Mouse (Mus musculus): ENCODE measurements at regions not wholly inside any gene's neighbourhood (a gene's known extent, or its start where the extent isn't known, plus 50 kb on each side); places are given as distances from the start of the nearest gene placed in this dataset.

- no peak for DNase-seq (ENCODE audit: low spot score in 2 of 2)
Measured at GRCm38 (mm10) chr3:137482546-137482945, 138.9 kb upstream of the Ddit4l start.

GRCm38 (mm10) chr3:137482971-137483370, 138.4 kb upstream of the Ddit4l start:
- DNase-seq (ENCODE audit: low spot score in 2 of 2): peak in 1 of 2 experiments; percentile 69

GRCm38 (mm10) chr3:137489592-137489991, 131.8 kb upstream of the Ddit4l start:
- DNase-seq (ENCODE audit: low spot score in 2 of 2): no peak

- DNase-seq (ENCODE audit: low spot score in 2 of 2): no peak
Measured at GRCm38 (mm10) chr3:137491508-137492019, 129.8 kb upstream of the Ddit4l start.

GRCm38 (mm10) chr3:137498343-137498742, 123.1 kb upstream of the Ddit4l start:
- no peak for DNase-seq (ENCODE audit: low spot score in 2 of 2)

- DNase-seq (ENCODE audit: low spot score in 2 of 2): no peak
Measured at GRCm38 (mm10) chr3:137511283-137511682, 110.1 kb upstream of the Ddit4l start.

GRCm38 (mm10) chr3:137512411-137512810, 109.0 kb upstream of the Ddit4l start:
- no peak for DNase-seq (ENCODE audit: low spot score in 2 of 2)

GRCm38 (mm10) chr3:137513026-137513425, 108.4 kb upstream of the Ddit4l start:
- peak; percentile 51 to 62 for DNase-seq (ENCODE audit: low spot score in 2 of 2)

- no peak for DNase-seq (ENCODE audit: low spot score in 2 of 2)
Measured at GRCm38 (mm10) chr3:137514238-137514637, 107.2 kb upstream of the Ddit4l start.

- DNase-seq (ENCODE audit: low spot score in 2 of 2): no peak
Measured at GRCm38 (mm10) chr3:137517433-137517832, 104.0 kb upstream of the Ddit4l start.

- DNase-seq (ENCODE audit: low spot score in 2 of 2): no peak
Measured at GRCm38 (mm10) chr3:137520191-137520590, 101.2 kb upstream of the Ddit4l start.

GRCm38 (mm10) chr3:137525606-137526575, 95.5 kb upstream of the Ddit4l start:
- peak in 1 of 2 experiments; percentile 28 for DNase-seq (ENCODE audit: low spot score in 2 of 2)

GRCm38 (mm10) chr3:137529592-137529960, 91.8 kb upstream of the Ddit4l start:
- no peak for DNase-seq (ENCODE audit: low spot score in 2 of 2)

GRCm38 (mm10) chr3:137529961-137530609, 91.3 kb upstream of the Ddit4l start:
- peak in 1 of 2 experiments; percentile 31 for DNase-seq (ENCODE audit: low spot score in 2 of 2)

- no peak for DNase-seq (ENCODE audit: low spot score in 2 of 2)
Measured at GRCm38 (mm10) chr3:137541666-137542065, 79.7 kb upstream of the Ddit4l start.

- DNase-seq (ENCODE audit: low spot score in 2 of 2): no peak
Measured at GRCm38 (mm10) chr3:137542343-137542742, 79.1 kb upstream of the Ddit4l start.

- peak in 1 of 2 experiments; percentile 45 for DNase-seq (ENCODE audit: low spot score in 2 of 2)
Measured at GRCm38 (mm10) chr3:137547414-137547877, 74.0 kb upstream of the Ddit4l start.

- DNase-seq (ENCODE audit: low spot score in 2 of 2): peak in 1 of 2 experiments; percentile 19
Measured at GRCm38 (mm10) chr3:137547938-137548337, 73.5 kb upstream of the Ddit4l start.

- no peak for DNase-seq (ENCODE audit: low spot score in 2 of 2)
Measured at GRCm38 (mm10) chr3:137550708-137551107, 70.7 kb upstream of the Ddit4l start.

GRCm38 (mm10) chr3:137552472-137553336, 68.7 kb upstream of the Ddit4l start:
- DNase-seq (ENCODE audit: low spot score in 2 of 2): no peak
